Mouse (Mus musculus) hindbrain, embryonic 12.5 days (tissue): ENCODE data around the gene Fmn2. TPM values are rescaled to one million over a fixed set of nuclear protein-coding genes. Genes with fewer than 3 reads are reported as not detected.

Source experiments
- ATAC-seq: fragments of 200-750 bp; cut with Nextera tagmentation; 2 replicates; pipeline ENCODE4 v1.8.0; 2017; ENCODE audit warnings: moderate TSS enrichment; ENCODE audit not compliant: low FRiP score
- H3K27ac ChIP-seq: fragments of 300-500 bp; sonication (generic); 2 replicates; pipeline ENCODE4 v1.5.1; 2016; ENCODE audit warnings: mild to moderate bottlenecking
- H3K27me3 ChIP-seq: fragments of 300-500 bp; sonication (generic); 2 replicates; pipeline ENCODE4 v1.6.1; 2016; ENCODE audit warnings: mild to moderate bottlenecking
- H3K36me3 ChIP-seq: fragments of 300-500 bp; sonication (generic); 2 replicates; pipeline ENCODE4 v1.6.1; 2016; ENCODE audit warnings: mild to moderate bottlenecking
- H3K4me1 ChIP-seq: fragments of 300-500 bp; sonication (generic); 2 replicates; pipeline ENCODE4 v1.6.1; 2016
- H3K4me2 ChIP-seq: fragments of 300-500 bp; sonication (generic); replicated peaks from 2 replicates; pipeline ENCODE4 v1.6.1; 2016; ENCODE audit warnings: mild to moderate bottlenecking
- H3K4me3 ChIP-seq: fragments of 300-500 bp; sonication (generic); 2 replicates; pipeline ENCODE4 v1.5.1; 2016; ENCODE audit warnings: mild to moderate bottlenecking
- H3K9ac ChIP-seq: fragments of 300-500 bp; sonication (generic); 2 replicates; pipeline ENCODE4 v1.6.1; 2016; ENCODE audit warnings: mild to moderate bottlenecking, moderate library complexity
- H3K9me3 ChIP-seq: fragments of 300-500 bp; sonication (generic); replicated peaks from 2 replicates; pipeline ENCODE4 v1.6.1; 2016; ENCODE audit warnings: mild to moderate bottlenecking
- WGBS: fragments of 180-500 bp; shearing (Covaris S2); methylation state at CpG from one replicate; pipeline ENCODE4 v1.1.7; 2016; 5-methylcytosine and 5-hydroxymethylcytosine counted together
- polyA plus RNA-seq: library from polyadenylated mRNA; unstranded; fragments of >200 nt; fragmentation: Nextera tagmentation; extraction: Ambion mirVana; gene quantifications from 2 replicates; pipeline ENCODE4 v1.2.1, GENCODE M21; 2016

The Fmn2 gene
- polyA plus RNA-seq, 1 experiment from 2014 or later: 7.2 TPM

- H3K4me3 ChIP-seq: no peak overlapping the region
- H3K27ac ChIP-seq: no peak overlapping the region
- ATAC-seq: no peak
- no peaks in the 10 kb centered on the region for H3K27me3 ChIP-seq
- no peaks in the 10 kb centered on the region for H3K9me3 ChIP-seq
- no peak overlapping the region for H3K4me2 ChIP-seq
- WGBS: 93% methylated on average over 1 of the region's 1 CpGs
- 0 out of 2 replicates have a peak, but pooled peaks cover 3% of the 10 kb centered on the region for H3K4me1 ChIP-seq
- H3K36me3 ChIP-seq: no peaks in the 10 kb centered on the region
- no peak overlapping the region for H3K9ac ChIP-seq
These were observed 139.3 kb downstream of the Fmn2 start for GRCm38 (mm10) chr1:174640901-174641300.

- H3K27ac ChIP-seq: no peak overlapping the region
- WGBS: 67% methylated on average over 5 of the region's 5 CpGs
- no peaks in the 10 kb centered on the region for H3K27me3 ChIP-seq
- H3K4me1 ChIP-seq: 0 out of 2 replicates have a peak, but pooled peaks cover 3% of the 10 kb centered on the region
- no peak overlapping the region for H3K4me3 ChIP-seq
- no peak overlapping the region for H3K4me2 ChIP-seq
- ATAC-seq: no peak
- H3K9ac ChIP-seq: no peak overlapping the region
- H3K9me3 ChIP-seq: no peaks in the 10 kb centered on the region
- no peaks in the 10 kb centered on the region for H3K36me3 ChIP-seq
These were observed 141.9 kb downstream of the Fmn2 start for GRCm38 (mm10) chr1:174643431-174644010.

- H3K4me3 ChIP-seq: no peak overlapping the region
- no peak overlapping the region for H3K4me2 ChIP-seq
- peak; percentile 64 for ATAC-seq
- H3K27ac ChIP-seq: peak overlapping the region; percentile 62; the same call in 1 of the 2 replicates
- no peak overlapping the region for H3K9ac ChIP-seq
- WGBS: 41% methylated on average over 11 of the region's 11 CpGs
- H3K27me3 ChIP-seq: no peaks in the 10 kb centered on the region
- no peaks in the 10 kb centered on the region for H3K4me1 ChIP-seq
- no peaks in the 10 kb centered on the region for H3K9me3 ChIP-seq
- no peaks in the 10 kb centered on the region for H3K36me3 ChIP-seq
These were observed 147.8 kb downstream of the Fmn2 start for GRCm38 (mm10) chr1:174649421-174649826.

GRCm38 (mm10) chr1:174654565-174654964 lies 152.9 kb downstream of the Fmn2 start:
- Histone ChIP-seq H3K4me3 (no peak overlapping the region), H3K27ac (0 out of 2 replicates have a peak overlapping the region, but pooled peaks have one; percentile 8), H3K27me3 (no peaks in the 10 kb centered on the region), H3K9ac (no peak overlapping the region), H3K9me3 (no peaks in the 10 kb centered on the region), H3K4me2 (no peak overlapping the region), H3K4me1 (no peaks in the 10 kb centered on the region), H3K36me3 (0 out of 2 replicates have a peak, but pooled peaks cover 2% of the 10 kb centered on the region)
- ATAC-seq: no peak
- WGBS: 70% methylated on average over 5 of the region's 5 CpGs

GRCm38 (mm10) chr1:174655354-174655753 lies 153.7 kb downstream of the Fmn2 start:
- no peak overlapping the region for H3K9ac ChIP-seq
- H3K4me1 ChIP-seq: no peaks in the 10 kb centered on the region
- H3K27me3 ChIP-seq: no peaks in the 10 kb centered on the region
- H3K27ac ChIP-seq: no peak overlapping the region
- no peaks in the 10 kb centered on the region for H3K9me3 ChIP-seq
- 56% methylated on average over 9 of the region's 9 CpGs for WGBS
- no peak for ATAC-seq
- no peak overlapping the region for H3K4me2 ChIP-seq
- H3K36me3 ChIP-seq: 0 out of 2 replicates have a peak, but pooled peaks cover 2% of the 10 kb centered on the region
- no peak overlapping the region for H3K4me3 ChIP-seq

GRCm38 (mm10) chr1:174656554-174656953 lies 154.9 kb downstream of the Fmn2 start:
- H3K27me3 ChIP-seq: no peaks in the 10 kb centered on the region
- 0 out of 2 replicates have a peak, but pooled peaks cover 2% of the 10 kb centered on the region for H3K36me3 ChIP-seq
- H3K4me2 ChIP-seq: no peak overlapping the region
- H3K4me3 ChIP-seq: no peak overlapping the region
- no peaks in the 10 kb centered on the region for H3K4me1 ChIP-seq
- H3K9me3 ChIP-seq: no peaks in the 10 kb centered on the region
- no peak for ATAC-seq
- H3K9ac ChIP-seq: no peak overlapping the region
- WGBS: 97% methylated on average over 4 of the region's 4 CpGs
- no peak overlapping the region for H3K27ac ChIP-seq

GRCm38 (mm10) chr1:174659459-174660223 lies 158.0 kb downstream of the Fmn2 start:
- H3K9me3 ChIP-seq: no peaks in the 10 kb centered on the region
- H3K4me3 ChIP-seq: no peak overlapping the region
- no peaks in the 10 kb centered on the region for H3K27me3 ChIP-seq
- WGBS: 89% methylated on average over 12 of the region's 12 CpGs
- H3K4me1 ChIP-seq: no peaks in the 10 kb centered on the region
- H3K27ac ChIP-seq: no peak overlapping the region
- no peak overlapping the region for H3K4me2 ChIP-seq
- H3K36me3 ChIP-seq: 0 out of 2 replicates have a peak, but pooled peaks cover 2% of the 10 kb centered on the region
- no peak for ATAC-seq
- H3K9ac ChIP-seq: no peak overlapping the region

- Histone ChIP-seq H3K4me1 (no peaks in the 10 kb centered on the region), H3K4me2 (no peak overlapping the region), H3K9me3 (no peaks in the 10 kb centered on the region), H3K27ac (no peak overlapping the region), H3K9ac (no peak overlapping the region), H3K4me3 (no peak overlapping the region), H3K27me3 (no peaks in the 10 kb centered on the region), H3K36me3 (no peaks in the 10 kb centered on the region)
- no peak for ATAC-seq
These were observed 163.5 kb downstream of the Fmn2 start for GRCm38 (mm10) chr1:174665116-174665515.

GRCm38 (mm10) chr1:174669132-174669531 lies 167.5 kb downstream of the Fmn2 start:
- Histone ChIP-seq H3K4me2 (no peak overlapping the region), H3K4me3 (no peak overlapping the region), H3K27me3 (no peaks in the 10 kb centered on the region), H3K9ac (no peak overlapping the region), H3K4me1 (no peaks in the 10 kb centered on the region), H3K36me3 (no peaks in the 10 kb centered on the region), H3K9me3 (no peaks in the 10 kb centered on the region), H3K27ac (no peak overlapping the region)
- peak; percentile 38; the same call in 1 of the 2 replicates for ATAC-seq
- WGBS: 21% methylated on average over 1 of the region's 1 CpGs

GRCm38 (mm10) chr1:174670846-174671245 lies 169.2 kb downstream of the Fmn2 start:
- no peak overlapping the region for H3K27ac ChIP-seq
- no peaks in the 10 kb centered on the region for H3K36me3 ChIP-seq
- no peak overlapping the region for H3K4me2 ChIP-seq
- H3K27me3 ChIP-seq: no peaks in the 10 kb centered on the region
- H3K9ac ChIP-seq: no peak overlapping the region
- H3K4me3 ChIP-seq: no peak overlapping the region
- no peaks in the 10 kb centered on the region for H3K4me1 ChIP-seq
- H3K9me3 ChIP-seq: no peaks in the 10 kb centered on the region
- 90% methylated on average over 8 of the region's 8 CpGs for WGBS
- no peak for ATAC-seq

- no peak overlapping the region for H3K4me3 ChIP-seq
These were observed 173.0 kb downstream of the Fmn2 start for GRCm38 (mm10) chr1:174674586-174674985.

GRCm38 (mm10) chr1:174675316-174675715 lies 173.7 kb downstream of the Fmn2 start:
- 87% methylated on average over 6 of the region's 6 CpGs for WGBS
- ATAC-seq: no peak

More at GRCm38 (mm10) chr1:174674586-174674985, 173.0 kb downstream of the Fmn2 start:
- no peaks in the 10 kb centered on the region for H3K36me3 ChIP-seq
- H3K4me2 ChIP-seq: no peak overlapping the region
- no peak overlapping the region for H3K9ac ChIP-seq
- WGBS: 62% methylated on average over 8 of the region's 8 CpGs
- H3K27me3 ChIP-seq: no peaks in the 10 kb centered on the region
- H3K9me3 ChIP-seq: no peaks in the 10 kb centered on the region
- H3K4me1 ChIP-seq: no peaks in the 10 kb centered on the region
- ATAC-seq: no peak; the same call in 1 of the 2 replicates
- no peak overlapping the region for H3K27ac ChIP-seq

More at GRCm38 (mm10) chr1:174675316-174675715, 173.7 kb downstream of the Fmn2 start:
- no peaks in the 10 kb centered on the region for H3K36me3 ChIP-seq
- H3K27ac ChIP-seq: no peak overlapping the region
- H3K4me1 ChIP-seq: no peaks in the 10 kb centered on the region
- H3K4me2 ChIP-seq: no peak overlapping the region
- no peak overlapping the region for H3K4me3 ChIP-seq
- no peak overlapping the region for H3K9ac ChIP-seq
- no peaks in the 10 kb centered on the region for H3K27me3 ChIP-seq
- H3K9me3 ChIP-seq: no peaks in the 10 kb centered on the region
